Mouse (Mus musculus): ENCODE data around the gene Ap3d1.
A peak's percentile ranks its signal among the peaks of the same experiment; 100 is the strongest.

The Ap3d1 gene

GRCm38 (mm10) chr10:80742180-80742978 is at the start of gene Ap3d1:
Ap3d1 (minus strand) TSS chr10:80742264.
- DNase-seq, result peak; percentile 96 to 97

- DNase-seq, result peak in 1 of 2 experiments; percentile 45
Observed at GRCm38 (mm10) chr10:80791476-80792174, 49.6 kb upstream of the Ap3d1 start.

DNA sequence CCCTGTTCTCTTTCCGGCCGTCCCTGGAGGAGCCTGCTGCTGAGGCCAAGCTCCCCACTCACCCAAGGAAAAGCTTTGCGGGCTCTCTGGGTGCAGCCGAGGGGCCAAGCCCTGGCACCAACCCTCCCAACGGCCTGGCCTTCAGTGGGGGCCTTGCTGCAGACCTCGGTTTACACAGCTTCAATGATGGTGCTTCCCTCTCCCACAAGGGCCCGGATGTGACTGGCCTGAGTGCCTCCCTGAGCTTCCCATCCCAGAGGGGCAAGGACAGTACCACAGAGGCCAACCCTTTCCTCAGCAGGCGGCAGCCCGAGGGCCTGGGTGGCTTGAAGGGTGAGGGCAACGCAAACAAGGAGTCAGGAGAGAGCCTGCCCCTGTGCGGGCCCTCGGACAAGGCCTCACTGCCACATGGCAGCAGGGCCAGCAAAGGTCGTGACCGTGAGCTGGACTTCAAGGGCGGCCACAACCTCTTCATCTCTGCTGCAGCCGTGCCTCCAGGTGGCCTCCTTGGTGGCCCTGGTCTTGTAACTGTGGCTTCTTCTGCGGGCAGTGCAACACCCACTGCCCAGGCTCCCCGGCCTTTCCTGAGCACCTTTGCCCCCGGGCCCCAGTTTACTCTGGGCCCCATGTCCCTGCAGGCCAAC is 48.8 kb upstream of the Ap3d1 start:
- DNase-seq, result no peak

DNA sequence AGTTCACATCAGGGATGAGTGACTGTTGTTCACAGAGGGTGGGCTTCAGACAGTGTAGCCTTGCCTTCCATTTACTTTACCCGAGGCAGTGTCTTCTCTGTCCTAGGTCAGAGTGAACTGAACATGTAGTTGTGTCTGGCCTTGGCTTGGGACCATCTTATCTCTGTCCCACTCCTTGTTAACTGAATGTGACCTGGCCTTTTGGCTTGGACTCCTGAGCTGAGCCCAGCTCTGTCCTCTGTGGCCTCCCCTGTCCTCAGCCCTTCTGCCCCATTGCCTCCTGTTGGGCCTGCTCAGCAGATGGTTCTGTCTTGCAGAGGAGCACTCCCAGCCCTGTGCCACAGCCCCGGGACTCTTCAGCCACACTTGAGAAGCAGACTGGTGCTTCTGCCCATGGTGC is 45.5 kb upstream of the Ap3d1 start:
- no peak for DNase-seq

DNA sequence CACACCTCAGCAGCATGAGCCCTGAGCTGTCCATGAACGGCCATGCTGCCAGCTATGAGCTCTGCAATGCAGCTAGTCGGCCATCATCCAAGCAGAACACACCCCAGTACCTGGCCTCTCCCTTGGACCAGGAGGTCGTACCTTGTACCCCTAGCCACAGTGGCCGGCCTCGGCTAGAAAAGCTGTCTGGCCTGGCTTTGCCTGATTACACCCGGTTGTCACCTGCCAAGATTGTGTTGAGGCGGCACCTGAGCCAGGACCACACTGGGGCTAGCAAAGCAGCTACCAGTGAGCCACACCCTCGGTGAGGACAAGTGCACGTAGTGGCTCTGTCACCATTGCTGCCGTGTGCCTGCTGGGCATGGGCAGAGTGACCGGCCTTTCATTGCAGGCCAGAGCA is 43.9 kb upstream of the Ap3d1 start:
- no peak for DNase-seq

DNA sequence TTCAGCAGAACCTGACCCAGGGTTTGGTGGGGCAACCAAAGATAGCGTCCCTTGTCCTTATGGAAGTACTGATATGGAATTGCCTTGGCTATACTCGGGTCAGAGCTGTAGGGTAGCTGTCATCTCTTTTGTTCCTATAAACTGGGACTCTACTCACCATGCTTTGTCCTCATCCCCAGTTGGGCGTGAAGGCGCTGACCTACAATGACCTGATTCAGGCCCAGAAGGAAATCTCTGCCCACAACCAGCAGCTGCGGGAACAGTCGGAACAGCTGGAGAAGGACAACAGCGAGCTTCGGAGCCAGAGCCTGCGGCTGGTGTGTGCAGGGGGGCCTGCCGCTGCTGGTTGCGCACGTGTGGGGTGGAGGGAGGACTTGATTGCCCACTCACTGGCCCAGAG is 42.8 kb upstream of the Ap3d1 start:
- no peak for DNase-seq

- DNase-seq, result no peak
Observed at GRCm38 (mm10) chr10:80784302-80784701, 42.2 kb upstream of the Ap3d1 start.

DNA sequence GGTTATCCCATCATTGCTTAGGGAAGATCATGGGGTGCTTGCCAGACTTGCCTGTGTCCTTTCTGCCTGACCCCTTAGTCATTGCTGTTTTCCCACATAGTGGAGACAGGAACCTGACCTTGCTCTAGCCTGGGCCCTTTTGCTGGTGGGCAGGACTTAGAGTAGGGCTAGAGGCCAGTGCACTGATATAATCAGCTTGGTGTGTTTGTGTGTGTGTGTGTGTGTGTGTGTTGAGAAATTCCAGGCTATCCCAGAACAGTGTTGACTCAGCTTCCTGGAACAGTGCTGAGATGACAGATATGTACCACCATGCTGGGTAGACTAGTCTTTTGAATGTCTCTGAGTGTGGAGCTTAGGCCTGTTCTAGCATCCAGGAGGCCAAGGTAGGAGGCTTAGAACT is 37.5 kb upstream of the Ap3d1 start:
- DNase-seq, result no peak

DNA sequence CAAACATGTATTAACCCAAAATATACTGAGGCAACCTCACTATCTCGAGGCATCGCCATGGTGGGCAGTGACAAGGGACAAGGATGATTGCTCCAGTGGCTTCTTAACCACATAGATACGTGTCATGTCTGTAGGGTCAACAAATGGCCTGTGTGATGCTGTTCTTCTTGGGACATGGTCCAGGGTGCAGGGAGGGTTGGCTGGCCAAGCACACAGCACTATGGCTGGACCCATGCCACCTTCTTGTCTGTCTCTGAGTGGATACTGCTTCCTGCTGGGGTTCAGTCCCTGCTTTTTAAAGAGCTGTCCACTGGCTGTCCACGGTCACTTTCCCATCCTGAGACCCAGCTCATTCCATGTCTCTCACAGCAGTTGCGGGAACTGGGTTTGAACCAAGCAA is 35.1 kb upstream of the Ap3d1 start:
- no peak for DNase-seq

DNA sequence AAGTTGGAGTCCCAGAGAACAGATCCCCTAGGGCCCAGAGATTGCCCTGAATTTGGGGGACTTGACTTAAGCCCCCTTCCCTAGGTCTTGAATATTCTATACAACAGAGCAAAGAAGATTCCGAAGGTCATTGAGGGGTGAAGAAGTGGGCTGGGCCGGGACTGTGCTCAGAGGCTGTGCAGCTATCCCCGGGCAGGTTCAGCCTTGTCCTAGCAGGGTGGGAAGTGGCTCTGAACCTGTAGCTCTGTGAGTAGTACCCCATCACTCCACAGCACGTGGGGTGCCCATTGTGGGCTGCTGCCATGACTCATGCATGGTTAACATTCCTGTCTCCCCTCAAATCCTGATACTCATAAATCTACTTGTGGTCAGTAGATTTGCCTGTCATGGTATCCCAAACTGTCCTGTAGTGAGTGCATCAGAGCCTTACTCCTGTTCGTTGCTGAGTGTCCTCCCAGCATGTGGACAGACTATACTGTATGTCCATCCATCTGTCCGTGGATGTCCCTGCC is 34.4 kb upstream of the Ap3d1 start:
- no peak for DNase-seq

DNA sequence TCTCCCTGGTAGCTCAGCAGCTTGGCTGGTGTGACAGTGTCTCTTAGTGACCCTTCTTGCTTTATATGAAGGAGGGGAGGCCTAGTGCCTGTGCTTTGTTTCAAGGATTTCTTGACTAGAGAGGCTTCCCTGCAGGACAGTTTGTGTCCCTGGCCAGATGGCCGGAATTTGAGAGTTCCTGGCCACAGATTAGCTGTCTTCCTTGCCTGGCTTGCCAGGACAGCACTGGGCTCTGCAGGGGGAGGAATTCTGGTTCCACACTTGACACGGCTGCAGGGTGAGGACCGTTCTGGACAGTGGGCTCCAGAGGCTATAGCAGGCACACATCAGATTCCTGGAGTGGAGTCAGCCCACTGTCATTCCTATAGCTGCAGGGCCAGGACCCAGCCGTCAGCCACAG is 33.7 kb upstream of the Ap3d1 start:
- no peak for DNase-seq

GRCm38 (mm10) chr10:80774981-80775380 is 32.9 kb upstream of the Ap3d1 start:
- DNase-seq, result no peak

GRCm38 (mm10) chr10:80774549-80774948 is 32.5 kb upstream of the Ap3d1 start:
- peak; percentile 54 to 55 for DNase-seq

- no peak for DNase-seq
Observed at GRCm38 (mm10) chr10:80773816-80774215, 31.8 kb upstream of the Ap3d1 start.

DNA sequence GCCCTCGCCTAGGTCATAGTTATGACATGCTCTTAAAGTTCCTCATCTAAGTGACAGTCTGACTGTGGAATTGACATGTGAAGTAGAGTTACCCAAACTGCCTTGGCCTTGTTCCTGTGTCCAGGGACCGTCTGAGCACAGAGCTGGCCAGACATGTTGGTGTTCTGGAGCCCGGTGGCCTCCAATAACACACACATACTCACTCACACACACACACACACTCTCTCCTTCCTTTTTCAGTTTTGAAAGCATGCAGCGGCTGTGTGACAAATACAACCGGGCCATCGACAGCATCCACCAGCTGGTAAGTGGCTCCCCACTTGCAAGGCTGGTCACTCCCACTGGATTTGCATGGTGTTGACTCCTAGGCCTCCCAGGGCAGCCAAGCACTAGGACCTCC is 26.3 kb upstream of the Ap3d1 start:
- no peak for DNase-seq

DNA sequence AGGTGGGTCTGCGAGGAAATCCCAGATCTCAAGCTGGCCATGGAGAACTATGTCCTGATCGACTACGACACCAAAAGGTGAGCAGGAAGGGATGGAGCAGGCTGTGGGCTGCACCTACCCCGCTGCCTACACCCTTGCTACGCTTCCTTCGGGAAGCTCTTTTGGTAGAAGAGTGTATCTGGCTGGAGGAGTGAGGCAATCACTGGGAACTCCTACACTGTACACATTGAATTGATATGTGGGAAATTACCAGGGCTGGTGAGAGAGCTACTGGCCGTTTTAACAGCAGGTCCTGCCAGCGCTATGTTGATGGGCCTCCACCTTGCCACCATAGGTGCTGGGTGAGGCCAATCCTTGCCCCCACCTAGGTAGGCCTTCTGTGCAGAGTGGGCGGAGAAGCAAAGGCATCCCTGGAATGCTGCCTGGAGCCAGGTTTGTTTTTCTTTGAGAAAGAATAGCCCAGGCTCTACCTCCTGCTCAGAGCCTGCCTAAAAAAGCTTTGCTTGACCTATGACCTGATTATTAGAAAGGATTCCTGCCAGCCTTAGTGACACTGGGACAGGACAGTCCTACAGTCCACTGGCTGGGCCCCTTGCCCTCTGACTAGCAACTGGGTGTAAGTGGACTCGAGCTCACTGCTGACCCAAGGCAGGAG is 24.2 kb upstream of the Ap3d1 start:
- no peak for DNase-seq

DNA sequence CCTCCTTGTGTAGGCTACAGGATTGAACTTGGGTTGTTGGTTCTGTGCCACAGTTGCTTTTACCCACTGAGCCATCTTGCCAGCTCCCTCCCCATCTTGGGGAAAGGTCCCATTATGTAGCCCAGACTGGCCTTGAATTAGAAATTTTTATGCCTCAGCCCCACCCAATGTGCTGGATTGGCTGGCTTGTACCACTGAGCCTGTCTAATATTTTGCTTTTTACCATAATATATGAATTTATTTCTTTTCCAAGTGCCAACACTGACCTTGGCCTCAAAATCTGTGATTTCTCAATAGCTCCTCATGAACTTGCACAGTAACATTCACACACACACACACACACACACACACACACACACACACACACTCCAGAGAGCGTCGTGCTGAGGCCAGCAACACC is 23.7 kb upstream of the Ap3d1 start:
- no peak for DNase-seq

DNA sequence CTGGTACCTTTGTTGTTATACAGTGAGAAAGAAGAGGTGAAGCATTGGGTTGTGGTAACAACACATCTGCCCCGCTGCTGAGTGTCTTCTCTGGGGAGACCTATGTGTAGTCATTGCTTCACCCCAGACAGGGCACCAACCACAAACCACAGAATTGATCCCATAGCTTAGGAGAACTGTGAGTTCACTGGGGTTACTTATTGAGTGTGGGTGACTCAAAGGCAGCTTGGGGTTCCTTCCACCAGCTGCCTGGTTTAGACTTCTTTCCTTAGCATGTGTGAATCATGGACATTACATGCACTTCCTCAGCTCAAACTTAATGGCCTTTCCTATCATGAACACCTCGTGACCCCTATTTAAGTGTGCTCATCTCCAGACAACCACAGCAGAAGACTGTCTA is 21.4 kb upstream of the Ap3d1 start:
- DNase-seq, result no peak

DNA sequence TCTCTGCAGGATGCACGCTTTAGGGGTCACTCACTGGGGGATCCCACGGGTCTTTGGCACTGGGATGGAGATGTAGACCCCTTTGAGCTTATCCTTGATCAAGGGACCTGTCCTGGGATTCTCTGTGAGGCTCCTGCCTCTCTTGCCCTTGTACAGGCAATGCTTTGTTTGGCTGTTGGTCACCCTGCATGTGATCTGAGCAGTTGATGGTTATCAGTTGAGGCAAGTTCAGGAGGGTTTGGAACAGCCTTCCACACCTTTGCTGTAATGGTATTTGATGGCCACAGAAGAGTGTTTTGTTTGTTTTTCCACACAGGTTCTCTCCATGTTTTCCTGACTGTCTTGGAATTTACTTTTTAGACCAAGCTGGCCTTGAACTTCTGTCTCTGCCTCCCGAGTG is 19.8 kb upstream of the Ap3d1 start:
- no peak for DNase-seq

GRCm38 (mm10) chr10:80760596-80761524 is 18.8 kb upstream of the Ap3d1 start:
- DNase-seq, result no peak

GRCm38 (mm10) chr10:80758651-80759050 is 16.6 kb upstream of the Ap3d1 start:
- DNase-seq, result no peak

GRCm38 (mm10) chr10:80757717-80758116 is 15.7 kb upstream of the Ap3d1 start:
- peak; percentile 80 for DNase-seq

Measured in thymus, postnatal 36 days (tissue).